ENCODE assay signal across 8 mouse cellular contexts in genomic region chr8:13338255-13338860, GRCm38 (mm10). TPM values are rescaled to one million over a fixed set of nuclear protein-coding genes. Genes with fewer than 3 reads are reported as not detected.
DNase-seq lines count a peak whose midpoint lies in the region; ATAC-seq and TF ChIP-seq lines count a peak whose summit lies in the region.

Tfdp1 (plus strand) TSS chr8:13338751.

- peak within 1 kb of the TSS; percentile 57 for H3K27ac ChIP-seq in heart, embryonic 12.5 days (ENCODE audit: poor library complexity, severe bottlenecking)
- H3K27ac ChIP-seq in kidney, postnatal 0 days: peak within 1 kb of the TSS; percentile 60
- peak within 1 kb of the TSS; percentile 89 for H3K27ac ChIP-seq in liver, embryonic 11.5 days (ENCODE audit: low read depth, low read length)
- peak within 1 kb of the TSS; percentile 78 for H3K27ac ChIP-seq in stomach, embryonic 14.5 days (ENCODE audit: low read length)

- H3K27me3 ChIP-seq in C2C12 (ENCODE audit: control insufficient read depth, insufficient read depth, insufficient read length): no peaks in the 10 kb centered on the region
- H3K27me3 ChIP-seq in erythroblast, embryonic 14.5 days (ENCODE audit: control insufficient read depth): no peaks in the 10 kb centered on the region
- H3K27me3 ChIP-seq in heart, embryonic 12.5 days (replicated peaks): no peaks in the 10 kb centered on the region
- no peaks in the 10 kb centered on the region for H3K27me3 ChIP-seq in kidney, postnatal 0 days (ENCODE audit: insufficient read depth, low read length)
- H3K27me3 ChIP-seq in liver, embryonic 11.5 days (replicated peaks; ENCODE audit: control insufficient read depth, insufficient read depth, low read length): no peaks in the 10 kb centered on the region
- H3K27me3 ChIP-seq in stomach, embryonic 14.5 days (ENCODE audit: control insufficient read depth, insufficient read depth, low read length): no peaks in the 10 kb centered on the region

- H3K79me2 ChIP-seq in C2C12 (ENCODE audit: control insufficient read depth, insufficient read depth): peaks cover 47% of the 10 kb centered on the region

- no peaks in the 10 kb centered on the region; the same call in 1 of the 2 replicates for H3K9me3 ChIP-seq in erythroblast, embryonic 14.5 days (ENCODE audit: control insufficient read depth, low read length)
- H3K9me3 ChIP-seq in heart, embryonic 12.5 days (replicated peaks): no peaks in the 10 kb centered on the region
- H3K9me3 ChIP-seq in kidney, postnatal 0 days (replicated peaks; ENCODE audit: low read length): no peaks in the 10 kb centered on the region
- no peaks in the 10 kb centered on the region for H3K9me3 ChIP-seq in liver, embryonic 11.5 days (ENCODE audit: control insufficient read depth, low read length)
- H3K9me3 ChIP-seq in stomach, embryonic 14.5 days (ENCODE audit: control insufficient read depth, low read depth, low read length): no peaks in the 10 kb centered on the region

- peak within 1 kb of the TSS; percentile 76 for H3K4me3 ChIP-seq in C2C12 (ENCODE audit: insufficient read depth, poor library complexity, severe bottlenecking)
- H3K4me3 ChIP-seq in erythroblast, embryonic 14.5 days (replicated peaks): peak within 1 kb of the TSS; percentile 91
- H3K4me3 ChIP-seq in heart, embryonic 12.5 days: peak within 1 kb of the TSS; percentile 96
- H3K4me3 ChIP-seq in kidney, postnatal 0 days (replicated peaks; ENCODE audit: low read depth, low read length): peak within 1 kb of the TSS; percentile 85
- H3K4me3 ChIP-seq in liver, embryonic 11.5 days (ENCODE audit: low read depth, low read length): peak within 1 kb of the TSS; percentile 96
- H3K4me3 ChIP-seq in stomach, embryonic 14.5 days (ENCODE audit: low read depth, low read length): peak within 1 kb of the TSS; percentile 95

- peak; percentile 91 for ATAC-seq in heart, embryonic 12.5 days (ENCODE audit: insufficient number of reproducible peaks, low FRiP score)
- peak; percentile 92 for ATAC-seq in kidney, postnatal 0 days (replicated peaks; ENCODE audit: low FRiP score, low read depth)
- peak; percentile 92 for ATAC-seq in liver, embryonic 11.5 days (replicated peaks; ENCODE audit: low FRiP score)
- ATAC-seq in stomach, embryonic 14.5 days (ENCODE audit: insufficient number of reproducible peaks, insufficient read depth, low FRiP score, low read depth): peak; percentile 90

- peak; percentile 96 for DNase-seq in brain, embryonic 14.5 days (ENCODE audit: low read depth)
- peak; percentile 90 for DNase-seq in kidney, postnatal 0 days (ENCODE audit: low spot score)
- peak; percentile 84 for DNase-seq in liver, embryonic 11.5 days (ENCODE audit: low spot score)
- peak; percentile 87 for DNase-seq in naive thymus-derived CD4-positive, alpha-beta T cell, adult 2 months (ENCODE audit: low read depth)

- TF ChIP-seq POLR2A in brain, embryonic 14.5 days (IDR thresholded peaks at IDR 0.05; ENCODE audit: borderline replicate concordance, extremely low read depth, insufficient read depth, insufficient read length, poor library complexity, severe bottlenecking): peak; percentile 25; the same call in 1 of the 2 replicates

- no peak for TF ChIP-seq CTCF in C2C12 (IDR thresholded peaks at IDR 0.05; ENCODE audit: control insufficient read depth, insufficient read depth, insufficient read length)
- no peak for TF ChIP-seq CTCF in brain, embryonic 14.5 days (IDR thresholded peaks at IDR 0.05; ENCODE audit: borderline replicate concordance, extremely low read depth, insufficient read depth, insufficient read length)
- TF ChIP-seq CTCF in kidney, postnatal 0 days (IDR thresholded peaks at IDR 0.05; ENCODE audit: low read depth): no peak

- peaks cover 37% of the 10 kb centered on the region for H3K36me3 ChIP-seq in C2C12 (ENCODE audit: control insufficient read depth, insufficient read depth)
- H3K36me3 ChIP-seq in erythroblast, embryonic 14.5 days (ENCODE audit: control insufficient read depth): peaks cover 37% of the 10 kb centered on the region
- H3K36me3 ChIP-seq in heart, embryonic 12.5 days: peaks cover 29% of the 10 kb centered on the region
- H3K36me3 ChIP-seq in kidney, postnatal 0 days (ENCODE audit: insufficient read depth, low read length): 0 out of 2 replicates have a peak, but pooled peaks cover 6% of the 10 kb centered on the region
- H3K36me3 ChIP-seq in liver, embryonic 11.5 days (ENCODE audit: control insufficient read depth, insufficient read depth, low read length): peaks cover 18% of the 10 kb centered on the region
- peaks cover 31% of the 10 kb centered on the region for H3K36me3 ChIP-seq in stomach, embryonic 14.5 days (ENCODE audit: control insufficient read depth, insufficient read depth, low read length)

- peaks cover 54% of the 10 kb centered on the region for H3K4me1 ChIP-seq in erythroblast, embryonic 14.5 days (ENCODE audit: control insufficient read depth)
- peaks cover 22% of the 10 kb centered on the region for H3K4me1 ChIP-seq in heart, embryonic 12.5 days (replicated peaks)
- H3K4me1 ChIP-seq in kidney, postnatal 0 days (replicated peaks; ENCODE audit: insufficient read depth, low read length): peaks cover 9% of the 10 kb centered on the region
- peaks cover 37% of the 10 kb centered on the region for H3K4me1 ChIP-seq in liver, embryonic 11.5 days (replicated peaks; ENCODE audit: control insufficient read depth, insufficient read depth, low read length)
- H3K4me1 ChIP-seq in stomach, embryonic 14.5 days (ENCODE audit: control insufficient read depth, insufficient read depth, low read length): peaks cover 16% of the 10 kb centered on the region; the same call in 1 of the 2 replicates

- peak within 1 kb of the TSS; percentile 86 for H3K4me2 ChIP-seq in heart, embryonic 12.5 days
- peak within 1 kb of the TSS; percentile 93 for H3K4me2 ChIP-seq in kidney, postnatal 0 days (ENCODE audit: low read length)
- H3K4me2 ChIP-seq in liver, embryonic 11.5 days: peak within 1 kb of the TSS; percentile 85
- peak within 1 kb of the TSS; percentile 59 for H3K4me2 ChIP-seq in stomach, embryonic 14.5 days (replicated peaks; ENCODE audit: low read depth, low read length)

- peak within 1 kb of the TSS; percentile 99 for H3K9ac ChIP-seq in heart, embryonic 12.5 days
- H3K9ac ChIP-seq in kidney, postnatal 0 days (ENCODE audit: low read depth, low read length): peak within 1 kb of the TSS; percentile 93
- H3K9ac ChIP-seq in liver, embryonic 11.5 days (ENCODE audit: low read depth, low read length): peak within 1 kb of the TSS; percentile 99
- peak within 1 kb of the TSS; percentile 89 for H3K9ac ChIP-seq in stomach, embryonic 14.5 days (replicated peaks; ENCODE audit: low read depth, low read length)

- WGBS in heart, embryonic 12.5 days: 9% methylated on average over 59 of the region's 72 CpGs
- WGBS in kidney, postnatal 0 days: 2% methylated on average over 24 of the region's 72 CpGs
- WGBS in liver, embryonic 11.5 days: 2% methylated on average over 58 of the region's 72 CpGs
- WGBS in stomach, embryonic 14.5 days: 2% methylated on average over 49 of the region's 72 CpGs

- H3K79me3 ChIP-seq in C2C12 (ENCODE audit: low read depth): peaks cover 44% of the 10 kb centered on the region

- peak within 1 kb of the TSS; percentile 88 for H3ac ChIP-seq in C2C12 (ENCODE audit: control insufficient read depth, insufficient read length, low read depth)

TF ChIP-seq in C2C12, 6 proteins besides CTCF, POLR2A, EP300 and RAD21:
- peak; percentile 32 for TF ChIP-seq USF1 (IDR thresholded peaks at IDR 0.05; ENCODE audit: low read depth)
- TF ChIP-seq MAX (IDR thresholded peaks at IDR 0.05): peak; percentile 96
- TF ChIP-seq FOSL1 (IDR thresholded peaks at IDR 0.05; ENCODE audit: insufficient read depth, low read length, poor library complexity, severe bottlenecking): no peak

RNA-seq across cellular contexts. Expression of gene Tfdp1, which starts in this region (rescaled TPM):
- 124 TPM for polyA plus RNA-seq in C2C12 (2012; fragmentation: generic; extraction: Trizol)
- 142 and 190 TPM in 2 replicates for polyA plus RNA-seq in brain, embryonic 14.5 days (2012; rRNA removed)
- 1.4 and 2.2 TPM in 2 replicates for polyA plus RNA-seq in erythroblast, embryonic 14.5 days (2012)
- polyA plus RNA-seq in heart, embryonic 12.5 days (2016; fragmentation: Nextera tagmentation; extraction: Ambion mirVana): 105 and 114 TPM in 2 replicates
- 107 and 127 TPM in 2 replicates for polyA plus RNA-seq in kidney, postnatal 0 days (2015; fragmentation: Nextera tagmentation; extraction: Ambion mirVana)
- 217 and 230 TPM in 2 replicates for polyA plus RNA-seq in liver, embryonic 11.5 days (2014; fragmentation: Nextera tagmentation; extraction: Ambion mirVana)
- 153 and 185 TPM in 2 replicates for polyA plus RNA-seq in stomach, embryonic 14.5 days (2014; fragmentation: Nextera tagmentation; extraction: Ambion mirVana)

Comparison
In these comparisons a context has a peak if more than half of its experiments do, and no peak if none do; other contexts are left out.
1. Peak in every context shown above with its lines: DNase-seq, ATAC-seq, H3K4me3 ChIP-seq and H3K27ac ChIP-seq.
2. RNA of gene Tfdp1 (polyA plus RNA-seq): 217 to 230 TPM in liver, embryonic 11.5 days, 153 to 185 TPM in stomach, embryonic 14.5 days, 142 to 190 TPM in brain, embryonic 14.5 days, 124 TPM in C2C12 (single experiment), 107 to 127 TPM in kidney, postnatal 0 days and 105 to 114 TPM in heart, embryonic 12.5 days; 1.4 to 2.2 TPM in erythroblast, embryonic 14.5 days; every median in the first group is over 10 times any median in the second.